Mouse (Mus musculus) thymus, adult 2 months (tissue): ENCODE data around the gene Clp1.

ENCODE experiments used
- CTCF ChIP-seq: fragments of 200-500 bp; IDR thresholded peaks from 2 replicates; pipeline ENCODE4 v1.5.1; 2012; ENCODE audit warnings: mild to moderate bottlenecking, control low read depth, low read length, moderate library complexity, borderline replicate concordance; ENCODE audit not compliant: control insufficient read depth, poor library complexity, insufficient read depth; ENCODE audit errors: extremely low read depth
- POLR2A ChIP-seq: fragments of 200-500 bp; IDR thresholded peaks from 2 replicates; pipeline ENCODE4 v1.6.1; 2012; ENCODE audit warnings: mild to moderate bottlenecking, low read length, control low read depth, moderate library complexity; ENCODE audit not compliant: control insufficient read depth, poor library complexity, insufficient read depth; ENCODE audit errors: extremely low read depth

DNA sequence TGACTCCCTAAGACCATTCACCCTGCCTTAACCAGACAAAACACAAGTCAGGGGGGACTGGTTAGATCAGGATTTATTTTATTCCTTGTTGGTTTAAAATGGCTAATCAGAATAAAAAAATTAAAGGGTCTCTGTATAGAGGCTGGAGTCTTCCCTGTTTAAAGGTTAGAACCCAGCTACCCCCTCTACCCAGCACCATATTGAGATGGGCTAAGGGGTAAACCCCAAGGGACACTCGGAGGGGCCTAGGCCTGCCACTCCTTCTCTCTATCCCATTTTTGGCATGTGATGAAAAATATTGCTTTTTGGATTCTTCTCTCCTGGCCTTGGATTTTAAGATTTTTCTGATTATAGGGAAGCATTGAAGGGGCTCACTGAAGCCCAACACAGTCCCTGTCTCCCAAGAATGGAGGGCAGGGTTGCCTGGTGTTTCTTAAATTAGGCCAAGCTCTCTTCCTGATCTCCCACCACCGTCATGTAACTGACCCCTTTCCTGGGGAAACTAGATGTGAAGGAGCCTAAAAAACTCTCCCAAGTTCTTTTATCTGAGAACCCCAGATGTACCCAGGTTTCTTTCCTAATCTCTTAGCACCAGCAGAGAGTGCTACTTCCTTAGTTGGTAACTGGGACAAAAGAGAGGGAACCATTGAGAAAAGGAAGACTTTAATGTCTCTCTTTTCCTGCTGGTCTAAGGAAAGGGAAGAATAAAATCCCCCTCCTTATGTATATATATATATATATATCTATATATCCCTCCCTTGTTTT is 38.9 kb downstream of the Clp1 start:
- no peak for TF ChIP-seq CTCF
- TF ChIP-seq POLR2A: no peak
